Mouse (Mus musculus) left cerebral cortex, adult 2 months (tissue): ENCODE measurements at regions not wholly inside any gene's neighbourhood (a gene's known extent, or its start where the extent isn't known, plus 50 kb on each side); places are given as distances from the start of the nearest gene placed in this dataset.

Source experiments
- DNase-seq, 2 experiments: peaks; one replicate each; pipeline ENCODE4 v3.0.0; 2021 to 2022; ENCODE audit warnings: low spot score in 2 of 2, mixed read lengths in 1 of 2; ENCODE audit errors: extremely low spot score in 1 of 2
- H3K27ac ChIP-seq: fragments of 200-600 bp; 2 replicates; pipeline ENCODE4 v1.8.1; 2022
- H3K4me3 ChIP-seq: fragments of 200-600 bp; 2 replicates; pipeline ENCODE4 v1.8.1; 2022
- CTCF ChIP-seq: fragments of 200-600 bp; IDR thresholded peaks from 2 replicates; pipeline ENCODE4 v1.8.1; 2022; ENCODE audit warnings: antibody characterized with exemption, mild to moderate bottlenecking, moderate library complexity
- intact Hi-C: fragments of 180-260 bp; cut with DNase I; formaldehyde crosslinking; loops from one replicate; pipeline ENCODE4 v1.15.1; 2025

DNA sequence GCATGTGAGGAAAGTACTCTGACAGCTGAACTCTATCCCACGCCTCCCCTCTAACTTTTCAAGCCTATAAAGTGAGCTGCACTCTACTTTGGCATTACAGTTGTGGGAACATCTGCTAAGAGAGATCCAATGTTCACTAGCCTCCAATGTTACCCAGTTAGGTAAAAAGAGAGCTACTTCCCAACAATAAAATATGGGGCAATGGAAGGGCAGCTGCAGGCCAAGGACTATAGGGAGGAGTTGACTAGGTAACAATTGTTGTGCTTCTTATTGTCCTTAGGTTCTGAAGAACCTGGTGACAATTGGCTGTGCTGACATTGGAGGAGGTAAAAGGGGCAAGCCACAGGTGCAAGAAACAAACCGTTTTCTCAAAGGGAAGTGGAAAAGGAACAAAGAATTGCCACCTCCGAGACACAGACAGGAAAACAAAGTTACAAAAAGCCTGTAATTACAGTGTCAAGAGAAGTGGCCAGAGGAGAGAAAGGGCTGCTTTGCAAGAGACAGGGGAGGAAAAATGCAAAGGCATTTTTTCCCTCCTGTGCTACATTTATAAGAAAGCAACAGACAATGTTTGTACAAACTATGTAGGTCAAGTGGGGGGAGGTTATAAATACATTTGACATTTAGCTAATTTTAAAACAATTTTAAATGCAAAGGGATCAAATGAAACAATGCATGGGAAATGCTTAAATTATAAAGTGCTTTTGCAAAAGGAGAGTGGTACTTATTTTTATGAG lies 54.1 kb upstream of the Lclat1 start:
- intact Hi-C loops = no loop called here
- TF ChIP-seq CTCF = no peak
- H3K4me3 ChIP-seq = no peak overlapping the region
- no peak for DNase-seq
- H3K27ac ChIP-seq = no peak overlapping the region

DNA sequence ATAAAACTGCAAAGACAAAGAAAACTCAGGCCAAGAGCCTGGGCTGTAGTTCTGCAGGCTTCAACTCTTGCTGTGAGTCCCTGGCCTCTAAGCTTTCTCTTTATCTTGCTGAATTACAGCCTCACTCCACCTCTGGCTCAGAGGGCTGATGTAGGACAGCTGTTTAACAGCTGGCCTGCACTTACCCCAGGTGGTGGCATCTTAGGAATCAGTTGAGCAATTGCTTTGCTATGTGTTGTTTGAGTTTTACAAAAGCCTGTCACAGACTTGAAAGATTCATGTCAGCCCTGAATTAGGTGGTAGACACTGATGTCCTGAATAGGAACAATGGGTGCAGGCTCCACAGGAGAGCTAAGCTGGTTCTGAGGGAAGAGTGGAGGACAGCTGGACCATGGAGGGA lies 53.6 kb upstream of the Lclat1 start:
- no peak for DNase-seq
- no peak overlapping the region for H3K27ac ChIP-seq
- no peak overlapping the region for H3K4me3 ChIP-seq
- intact Hi-C loops = no loop called here
- TF ChIP-seq CTCF = no peak

DNA sequence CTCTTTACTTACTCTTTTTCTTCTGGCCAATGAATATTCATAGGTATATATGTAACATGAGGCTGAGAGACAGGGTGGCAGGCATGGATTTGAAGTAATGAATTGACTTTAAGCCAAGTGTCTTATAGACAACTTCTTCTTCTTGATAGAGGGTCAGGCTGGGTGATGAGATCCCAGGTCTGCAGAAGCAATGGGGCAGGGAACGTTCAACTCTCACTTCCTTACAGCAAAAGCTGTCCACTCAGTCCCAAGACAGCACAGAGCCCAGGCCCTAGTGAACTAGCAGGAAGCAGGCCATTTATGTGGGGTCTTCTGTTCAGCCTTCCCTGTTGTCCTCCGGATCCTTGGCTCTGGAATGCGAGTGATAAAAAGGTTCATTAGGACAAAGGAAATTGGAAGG lies 52.6 kb upstream of the Lclat1 start:
- intact Hi-C loops = no loop called here
- Histone ChIP-seq H3K27ac (no peak overlapping the region), H3K4me3 (no peak overlapping the region)
- no peak for DNase-seq
- TF ChIP-seq CTCF = no peak

DNA sequence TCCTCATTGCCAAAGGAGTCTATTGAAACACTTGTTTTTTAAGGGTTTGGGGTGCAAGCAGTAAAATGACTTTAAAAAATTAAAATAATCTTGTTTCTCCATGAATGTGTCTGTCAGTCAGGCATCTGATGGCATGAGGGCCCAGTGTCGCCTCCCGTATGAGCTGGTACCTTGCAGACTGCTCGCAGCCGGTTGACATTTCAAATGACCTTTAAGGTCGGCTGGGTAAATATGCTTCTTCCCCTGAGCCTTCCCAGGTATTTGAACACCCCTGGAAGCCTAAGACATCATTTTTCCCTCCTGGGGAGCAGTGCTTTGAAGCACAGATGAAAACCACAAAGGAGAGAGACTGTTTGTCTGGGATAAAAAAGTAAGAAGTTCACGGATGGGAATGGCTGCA lies 52.2 kb upstream of the Lclat1 start:
- no peak for TF ChIP-seq CTCF
- intact Hi-C loops = no loop called here
- DNase-seq = no peak
- Histone ChIP-seq H3K27ac (no peak overlapping the region), H3K4me3 (no peak overlapping the region)

DNA sequence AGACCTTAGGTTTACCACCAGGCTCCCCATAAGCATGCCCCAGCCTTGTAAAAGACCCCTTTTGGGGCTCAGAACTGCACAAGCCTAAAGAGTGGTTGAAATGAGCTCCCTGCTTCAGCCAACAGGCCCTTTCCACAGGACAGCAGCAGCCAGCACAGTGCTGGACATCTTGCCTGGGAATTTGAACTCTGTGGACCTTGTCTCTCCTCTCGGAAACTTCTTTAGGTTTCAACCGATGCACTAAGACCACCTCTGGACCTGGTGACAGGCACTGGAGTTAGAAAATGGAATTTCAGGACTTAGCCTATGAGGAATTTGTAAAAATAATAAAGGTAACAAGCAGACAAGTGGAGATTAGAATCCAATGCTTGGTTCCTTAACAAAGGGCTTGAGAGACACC lies 51.2 kb upstream of the Lclat1 start:
- Histone ChIP-seq H3K27ac (no peak overlapping the region), H3K4me3 (no peak overlapping the region)
- no peak for DNase-seq
- no peak for TF ChIP-seq CTCF
- intact Hi-C loops = no loop called here
